In the genomic region with DNA sequence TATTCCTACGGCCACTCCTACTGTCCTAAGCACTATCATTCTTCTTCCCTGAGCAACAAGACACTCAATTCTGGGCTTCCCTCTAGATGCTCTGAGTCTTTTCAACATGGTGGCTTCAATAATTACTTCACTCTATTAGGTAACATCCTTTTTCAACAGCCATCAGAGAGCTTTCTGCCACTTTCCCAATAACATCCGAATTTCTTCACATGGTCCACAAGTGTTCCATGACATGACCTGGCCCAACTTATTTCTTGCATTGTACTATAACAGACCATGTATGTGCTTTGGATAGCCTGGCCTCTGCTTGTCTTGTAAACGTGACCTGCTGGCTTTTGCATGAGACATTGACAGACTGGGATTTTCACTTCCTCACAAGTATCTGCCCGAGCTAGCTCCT, we compare ENCODE assay signal across 28 mouse cellular contexts.
DNase-seq lines count a peak whose midpoint lies in the region; ATAC-seq and TF ChIP-seq lines count a peak whose summit lies in the region.
"Had no signal": no experiment of that assay in that cellular context is flagged by ENCODE, and none has a peak within 500 bp of the region (broad histone marks: within the 10 kb centered on the region; RNA-seq: fewer than 3 reads in every experiment).

No protein-coding gene starts in this region.

- no peaks in the 10 kb centered on the region for H3K27me3 ChIP-seq in liver, postnatal 0 days (ENCODE audit: insufficient read depth, low read length)
- H3K27me3 ChIP-seq in liver, embryonic 11.5 days (replicated peaks; ENCODE audit: control insufficient read depth, insufficient read depth, low read length) = no peaks in the 10 kb centered on the region
- no peaks in the 10 kb centered on the region for H3K27me3 ChIP-seq in embryonic facial prominence, embryonic 15.5 days
- H3K27me3 ChIP-seq in midbrain, embryonic 11.5 days (ENCODE audit: control insufficient read depth, insufficient read depth, low read length) = no peaks in the 10 kb centered on the region
- H3K27me3 ChIP-seq: CH12.LX, Patski had no signal

- 67% methylated on average over 4 of the region's 4 CpGs for WGBS in liver, postnatal 0 days (ENCODE audit: insufficient replicate concordance)
- 73% methylated on average over 4 of the region's 4 CpGs for WGBS in liver, embryonic 11.5 days
- 85% methylated on average over 4 of the region's 4 CpGs for WGBS in embryonic facial prominence, embryonic 15.5 days
- 87% methylated on average over 4 of the region's 4 CpGs for WGBS in midbrain, embryonic 11.5 days

- no peak for TF ChIP-seq CTCF in liver, postnatal 0 days (IDR thresholded peaks at IDR 0.05; ENCODE audit: low read depth)

- H3K9me3 ChIP-seq in liver, postnatal 0 days (ENCODE audit: low read length) = no peaks in the 10 kb centered on the region
- no peaks in the 10 kb centered on the region for H3K9me3 ChIP-seq in liver, embryonic 11.5 days (ENCODE audit: control insufficient read depth, low read length)
- no peaks in the 10 kb centered on the region for H3K9me3 ChIP-seq in embryonic facial prominence, embryonic 15.5 days (replicated peaks)
- no peaks in the 10 kb centered on the region for H3K9me3 ChIP-seq in midbrain, embryonic 11.5 days (ENCODE audit: control insufficient read depth, low read length)
- H3K9me3 ChIP-seq: hindbrain, embryonic 10.5 days had no signal

- TF ChIP-seq EP300 in liver, postnatal 0 days (IDR thresholded peaks at IDR 0.05; ENCODE audit: low read depth) = no peak

- no peak overlapping the region for H3K4me3 ChIP-seq in liver, postnatal 0 days (ENCODE audit: low read depth, low read length)
- H3K4me3 ChIP-seq in liver, embryonic 11.5 days (ENCODE audit: low read depth, low read length) = no peak overlapping the region
- H3K4me3 ChIP-seq in embryonic facial prominence, embryonic 15.5 days (replicated peaks) = no peak overlapping the region
- H3K4me3 ChIP-seq in midbrain, embryonic 11.5 days (ENCODE audit: low read depth, low read length) = no peak overlapping the region
- H3K4me3 ChIP-seq: gastrocnemius, adult 2 months; hindbrain, embryonic 10.5 days had no signal

- no peak for DNase-seq in liver, postnatal 0 days
- no peak for DNase-seq in liver, embryonic 11.5 days (ENCODE audit: low spot score)
- peak; percentile 12 for DNase-seq in A20 (ENCODE audit: low read depth, low spot score)
- DNase-seq in midbrain, embryonic 11.5 days (ENCODE audit: low spot score, missing footprints) = no peak
- no peak for DNase-seq in thymus, postnatal 4 days
- no peak for DNase-seq in thymus, postnatal 14 days
- DNase-seq: adrenal gland, postnatal 10 days; adrenal gland, postnatal 36 days; B cell, adult 2 months; cerebellum, adult 11 months; cerebellum, adult 2 months; cerebellum, adult 9-11 months; cerebellum, postnatal 25 days; forebrain, postnatal 0 days; gastrocnemius, adult 2 months; gastrocnemius, postnatal 25 days; heart, adult 11 months had no signal

- H3K9ac ChIP-seq in liver, postnatal 0 days (replicated peaks) = no peak overlapping the region
- H3K9ac ChIP-seq in liver, embryonic 11.5 days (ENCODE audit: low read depth, low read length) = no peak overlapping the region
- no peak overlapping the region for H3K9ac ChIP-seq in embryonic facial prominence, embryonic 15.5 days
- H3K9ac ChIP-seq in midbrain, embryonic 11.5 days (ENCODE audit: low read length) = no peak overlapping the region
- H3K9ac ChIP-seq: forebrain, postnatal 0 days; hindbrain, embryonic 14.5 days had no signal

- no peaks in the 10 kb centered on the region for H3K4me1 ChIP-seq in liver, postnatal 0 days (ENCODE audit: insufficient read depth)
- H3K4me1 ChIP-seq in liver, embryonic 11.5 days (replicated peaks; ENCODE audit: control insufficient read depth, insufficient read depth, low read length) = no peaks in the 10 kb centered on the region
- no peaks in the 10 kb centered on the region for H3K4me1 ChIP-seq in embryonic facial prominence, embryonic 15.5 days
- no peaks in the 10 kb centered on the region for H3K4me1 ChIP-seq in midbrain, embryonic 11.5 days (ENCODE audit: control insufficient read depth, insufficient read depth, low read length)

- H3K4me2 ChIP-seq in liver, postnatal 0 days (ENCODE audit: low read depth, low read length) = no peak overlapping the region
- no peak overlapping the region for H3K4me2 ChIP-seq in liver, embryonic 11.5 days
- no peak overlapping the region for H3K4me2 ChIP-seq in embryonic facial prominence, embryonic 15.5 days (replicated peaks)
- H3K4me2 ChIP-seq in midbrain, embryonic 11.5 days = no peak overlapping the region
- H3K4me2 ChIP-seq: heart, embryonic 11.5 days; hindbrain, embryonic 14.5 days had no signal

- H3K36me3 ChIP-seq in liver, postnatal 0 days (replicated peaks; ENCODE audit: insufficient read depth, low read length) = no peaks in the 10 kb centered on the region
- H3K36me3 ChIP-seq in liver, embryonic 11.5 days (ENCODE audit: control insufficient read depth, insufficient read depth, low read length) = no peaks in the 10 kb centered on the region
- H3K36me3 ChIP-seq in embryonic facial prominence, embryonic 15.5 days = no peaks in the 10 kb centered on the region
- no peaks in the 10 kb centered on the region for H3K36me3 ChIP-seq in midbrain, embryonic 11.5 days (ENCODE audit: control insufficient read depth, insufficient read depth, low read length)
- H3K36me3 ChIP-seq: G1E; hindbrain, embryonic 10.5 days had no signal

- peak; percentile 29; the same call in 1 of the 2 replicates for ATAC-seq in liver, postnatal 0 days
- no peak for ATAC-seq in liver, embryonic 11.5 days (replicated peaks; ENCODE audit: low FRiP score)
- no peak for ATAC-seq in embryonic facial prominence, embryonic 15.5 days (ENCODE audit: insufficient number of reproducible peaks, low FRiP score, low TSS enrichment, low read depth)
- peak; percentile 91 for ATAC-seq in megakaryocyte, adult 5-6 weeks (ENCODE audit: poor library complexity, severe bottlenecking)
- no peak for ATAC-seq in midbrain, embryonic 11.5 days (ENCODE audit: low FRiP score)
- ATAC-seq: forebrain, embryonic 14.5 days; forebrain, postnatal 0 days; hindbrain, postnatal 0 days; inflammation-experienced regulatory T-cells, adult 6 months; Patski had no signal

- no peak overlapping the region for H3K27ac ChIP-seq in liver, postnatal 0 days (ENCODE audit: low read depth)
- no peak overlapping the region for H3K27ac ChIP-seq in liver, embryonic 11.5 days (ENCODE audit: low read depth, low read length)
- H3K27ac ChIP-seq in embryonic facial prominence, embryonic 15.5 days (replicated peaks) = 0 out of 2 replicates have a peak overlapping the region, but pooled peaks have one; percentile 11
- no peak overlapping the region for H3K27ac ChIP-seq in midbrain, embryonic 11.5 days (ENCODE audit: low read depth, low read length)
- H3K27ac ChIP-seq: gastrocnemius, adult 2 months; hindbrain, embryonic 10.5 days; hindbrain, embryonic 14.5 days; hindbrain, postnatal 0 days had no signal

Comparison
In these comparisons a context has a peak if more than half of its experiments do, and no peak if none do; other contexts are left out.
1. ATAC-seq: peak in liver, postnatal 0 days (single experiment) and megakaryocyte, adult 5-6 weeks (single experiment); none in liver, embryonic 11.5 days (single experiment), embryonic facial prominence, embryonic 15.5 days (single experiment) and midbrain, embryonic 11.5 days (single experiment).